Mouse (Mus musculus): ENCODE data around the gene Fndc3b.

DNA sequence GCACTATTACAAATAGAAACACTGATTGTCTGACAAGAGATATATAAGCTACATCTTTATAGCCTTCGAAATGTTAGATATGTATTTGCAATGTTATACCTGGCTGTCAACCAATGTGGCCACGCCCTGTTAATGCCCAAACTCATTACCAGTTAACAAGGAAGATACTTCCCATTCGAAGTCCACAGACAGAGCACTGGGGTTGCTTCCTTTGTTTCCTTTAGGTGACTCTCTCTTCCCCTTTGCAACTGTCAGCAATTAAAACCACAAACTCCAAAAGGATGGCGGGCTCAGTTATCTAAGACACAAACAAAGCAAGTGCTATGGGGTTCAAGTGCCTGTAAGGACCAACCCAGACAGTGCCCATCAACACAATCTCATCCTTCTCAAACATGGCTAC lies 43.8 kb downstream of the Fndc3b start:
- TF ChIP-seq POLR2A (IDR thresholded peaks at IDR 0.05; ENCODE audit: low read depth, low read length) = no peak
- TF ChIP-seq USF1 (IDR thresholded peaks at IDR 0.05; ENCODE audit: low read depth, low read length) = no peak
- TF ChIP-seq CTCF (conservative IDR thresholded peaks at IDR 0.05 in 1 of 2, IDR thresholded peaks at IDR 0.05 in 1 of 2; ENCODE audit: low read depth in 2 of 2, low read length in 2 of 2) = no peak
- no peak for TF ChIP-seq CHD2 (IDR thresholded peaks at IDR 0.05; ENCODE audit: low read length)
- no peak for TF ChIP-seq PAX5 (IDR thresholded peaks at IDR 0.05; ENCODE audit: low read length)
- no peak for TF ChIP-seq ZMIZ1 (IDR thresholded peaks at IDR 0.05; ENCODE audit: low read depth, low read length)
